Mouse (Mus musculus) bone marrow macrophage, adult 2 months (primary cell): ENCODE data around the gene Pln. TPM values are rescaled to one million over a fixed set of nuclear protein-coding genes. Genes with fewer than 3 reads are reported as not detected.

ENCODE experiments used
- H3K27ac ChIP-seq: 2 replicates; pipeline ENCODE4 v1.5.1; 2012; ENCODE audit warnings: low read depth, low read length; ENCODE audit not compliant: insufficient read depth
- H3K4me1 ChIP-seq: 2 replicates; pipeline ENCODE4 v1.6.1; 2012; ENCODE audit warnings: low read length; ENCODE audit not compliant: control insufficient read depth, insufficient read depth
- H3K4me3 ChIP-seq: 2 replicates; pipeline ENCODE4 v1.5.1; 2012; ENCODE audit warnings: mild to moderate bottlenecking, low read length, moderate library complexity; ENCODE audit not compliant: insufficient read depth
- CTCF ChIP-seq: IDR thresholded peaks from 2 replicates; pipeline ENCODE4 v1.5.1; 2012; ENCODE audit warnings: low read depth, mild to moderate bottlenecking, low read length, moderate library complexity
- POLR2A ChIP-seq: IDR thresholded peaks from 2 replicates; pipeline ENCODE4 v1.6.1; 2012; ENCODE audit warnings: mild to moderate bottlenecking, low read depth, low read length, borderline replicate concordance
- polyA plus RNA-seq: library from polyadenylated mRNA; stranded (reverse); fragments of >200 nt; gene quantifications from 2 replicates; pipeline ENCODE4 v1.2.4, GENCODE M21; 2012; ENCODE audit not compliant: missing spikeins, insufficient read depth, insufficient read length

Pln gene
- polyA plus RNA-seq, 1 experiment = not detected

- 0 out of 2 replicates have a peak, but pooled peaks cover 2% of the 10 kb centered on the region for H3K4me1 ChIP-seq
- no peak overlapping the region for H3K4me3 ChIP-seq
- H3K27ac ChIP-seq = no peak overlapping the region
- TF ChIP-seq CTCF (no peak), POLR2A (no peak)
Observed at GRCm38 (mm10) chr10:53385438-53385837, 48.0 kb downstream of the Pln start.

GRCm38 (mm10) chr10:53388227-53388920 is 50.9 kb downstream of the Pln start:
- Histone ChIP-seq H3K4me1 (no peaks in the 10 kb centered on the region), H3K27ac (no peak overlapping the region), H3K4me3 (no peak overlapping the region)
- TF ChIP-seq CTCF (no peak), POLR2A (no peak)

- TF ChIP-seq POLR2A = no peak
- no peak for TF ChIP-seq CTCF
- H3K4me1 ChIP-seq = 0 out of 2 replicates have a peak, but pooled peaks cover 2% of the 10 kb centered on the region
- no peak overlapping the region for H3K4me3 ChIP-seq
- H3K27ac ChIP-seq = no peak overlapping the region
Observed at GRCm38 (mm10) chr10:53394923-53395629, 57.6 kb downstream of the Pln start.

Other genes starting within 250 kb of the Pln start
- 4.1 and 9.5 TPM in 2 replicates for gene Cep85l, start 42.3 kb downstream of the Pln start, polyA plus RNA-seq